Mouse (Mus musculus) CH12.LX (cell line): ENCODE data around the gene Nfic. TPM values are rescaled to one million over a fixed set of nuclear protein-coding genes. Genes with fewer than 3 reads are reported as not detected.

Experiments
- DNase-seq: peaks from one replicate; pipeline ENCODE4 v3.0.0-alpha.2; 2013; ENCODE audit errors: extremely low read depth
- H3K27ac ChIP-seq: 2 replicates; pipeline ENCODE4 v1.5.1; 2012; ENCODE audit warnings: low read depth, mild to moderate bottlenecking, control low read depth, moderate library complexity; ENCODE audit not compliant: insufficient read depth
- H3K27me3 ChIP-seq: replicated peaks from 2 replicates; pipeline ENCODE3; 2012; ENCODE audit warnings: inconsistent platforms
- H3K36me3 ChIP-seq, 2 experiments: replicated peaks in 1 of 2; 2 replicates each; pipeline versions ENCODE3 to v1.6.1; 2012; ENCODE audit warnings: inconsistent platforms in 1 of 2, low read length in 1 of 2, mild to moderate bottlenecking in 1 of 2, mixed read lengths in 1 of 2, moderate library complexity in 1 of 2; ENCODE audit not compliant: control insufficient read depth in 1 of 2, insufficient read depth in 1 of 2
- H3K4me1 ChIP-seq, 2 experiments: 2 replicates each; pipeline ENCODE4 v1.6.1; 2012; ENCODE audit warnings: inconsistent platforms in 1 of 2, moderate library complexity in 1 of 2; ENCODE audit not compliant: insufficient read depth in 2 of 2, control insufficient read depth in 1 of 2
- H3K4me2 ChIP-seq: 2 replicates; pipeline ENCODE4 v1.6.1; 2012; ENCODE audit warnings: low read depth, mild to moderate bottlenecking, control low read depth; ENCODE audit not compliant: poor library complexity, insufficient read depth, severe bottlenecking
- H3K4me3 ChIP-seq, 3 experiments: fragments of 150-350 bp in 1 of 3; sonication (generic) in 1 of 3; replicated peaks in 1 of 3; 2 replicates each; pipeline versions ENCODE3 to v1.5.1; 2011 to 2012; ENCODE audit warnings: low read depth in 2 of 3, low read length in 2 of 3, mild to moderate bottlenecking in 2 of 3, moderate library complexity in 2 of 3, control low read depth in 1 of 3, improper control_type of control experiment in 1 of 3, inconsistent platforms in 1 of 3, mixed read lengths in 1 of 3; ENCODE audit not compliant: poor library complexity in 1 of 3
- H3K79me2 ChIP-seq: replicated peaks from 2 replicates; pipeline ENCODE4 v1.6.1; 2012; ENCODE audit warnings: mild to moderate bottlenecking, moderate library complexity; ENCODE audit not compliant: control insufficient read depth, poor library complexity, insufficient read depth, severe bottlenecking; ENCODE audit errors: extremely low read depth
- H3K9ac ChIP-seq: 2 replicates; pipeline ENCODE4 v1.6.1; 2012; ENCODE audit warnings: low read depth, mild to moderate bottlenecking, control low read depth, moderate library complexity; ENCODE audit not compliant: insufficient read depth
- H3K9me3 ChIP-seq: replicated peaks from 2 replicates; pipeline ENCODE3; 2012; ENCODE audit warnings: low read length, inconsistent platforms, mixed read lengths
- CTCF ChIP-seq, 2 experiments: IDR thresholded peaks in 1 of 2; conservative IDR thresholded peaks in 1 of 2; 2 replicates each; pipeline ENCODE4 v1.5.1; 2011 to 2012; ENCODE audit warnings: low read depth in 2 of 2, low read length in 2 of 2, improper control_type of control experiment in 1 of 2, inconsistent platforms in 1 of 2, mild to moderate bottlenecking in 1 of 2, moderate library complexity in 1 of 2
- EP300 ChIP-seq: IDR thresholded peaks from 2 replicates; pipeline ENCODE4 v1.6.1; 2011; ENCODE audit warnings: low read length, improper control_type of control experiment
- ETS1 ChIP-seq: conservative IDR thresholded peaks from 2 replicates; pipeline ENCODE4 v1.6.1; 2012; ENCODE audit warnings: low read depth, mild to moderate bottlenecking, inconsistent platforms, low read length, improper control_type of control experiment, moderate library complexity
- GABPA ChIP-seq: IDR thresholded peaks from 2 replicates; pipeline ENCODE4 v1.6.1; 2012; ENCODE audit warnings: low read depth, low read length, improper control_type of control experiment, inconsistent platforms; ENCODE audit not compliant: insufficient replicate concordance
- JUN ChIP-seq: IDR thresholded peaks from 2 replicates; pipeline ENCODE4 v1.6.1; 2011; ENCODE audit warnings: low read depth, mild to moderate bottlenecking, low read length, improper control_type of control experiment, moderate library complexity; ENCODE audit not compliant: insufficient read depth
- KAT2A ChIP-seq: IDR thresholded peaks from 2 replicates; pipeline ENCODE4 v1.6.1; 2012; ENCODE audit warnings: low read length, improper control_type of control experiment, inconsistent platforms; ENCODE audit not compliant: insufficient replicate concordance
- MAFK ChIP-seq: IDR thresholded peaks from 2 replicates; pipeline ENCODE4 v1.6.1; 2011; ENCODE audit warnings: low read length, improper control_type of control experiment; ENCODE audit not compliant: insufficient replicate concordance
- MAZ ChIP-seq: IDR thresholded peaks from 2 replicates; pipeline ENCODE4 v1.6.1; 2012; ENCODE audit warnings: low read depth, mild to moderate bottlenecking, inconsistent platforms, low read length, improper control_type of control experiment, moderate library complexity
- MEF2A ChIP-seq: IDR thresholded peaks from 2 replicates; pipeline ENCODE4 v1.6.1; 2014; ENCODE audit warnings: low read depth, mild to moderate bottlenecking, inconsistent platforms, low read length, improper control_type of control experiment, borderline replicate concordance
- MXI1 ChIP-seq: IDR thresholded peaks from 2 replicates; pipeline ENCODE4 v1.6.1; 2011; ENCODE audit warnings: mild to moderate bottlenecking, low read depth, low read length, improper control_type of control experiment
- NELFE ChIP-seq: IDR thresholded peaks from 2 replicates; pipeline ENCODE4 v1.6.1; 2011; ENCODE audit warnings: low read depth, low read length, improper control_type of control experiment
- NRF1 ChIP-seq: IDR thresholded peaks from 2 replicates; pipeline ENCODE4 v1.6.1; 2014; ENCODE audit warnings: low read depth, mild to moderate bottlenecking, inconsistent platforms, low read length, improper control_type of control experiment, moderate library complexity
- PAX5 ChIP-seq: IDR thresholded peaks from 2 replicates; pipeline ENCODE4 v1.6.1; 2012; ENCODE audit warnings: low read length, inconsistent platforms, mixed read lengths
- POLR2AphosphoS2 ChIP-seq: IDR thresholded peaks from 2 replicates; pipeline ENCODE4 v1.6.1; 2011; ENCODE audit warnings: low read depth, low read length, improper control_type of control experiment
- TCF12 ChIP-seq: IDR thresholded peaks from 2 replicates; pipeline ENCODE4 v1.6.1; 2014; ENCODE audit warnings: low read depth, mild to moderate bottlenecking, inconsistent platforms, low read length, improper control_type of control experiment
- USF1 ChIP-seq: IDR thresholded peaks from 2 replicates; pipeline ENCODE4 v1.6.1; 2014; ENCODE audit warnings: low read depth, mild to moderate bottlenecking, inconsistent platforms, low read length, improper control_type of control experiment
- USF2 ChIP-seq: conservative IDR thresholded peaks from 2 replicates; pipeline ENCODE4 v1.6.1; 2011; ENCODE audit warnings: low read depth, low read length, improper control_type of control experiment
- ZMIZ1 ChIP-seq: IDR thresholded peaks from 2 replicates; pipeline ENCODE4 v1.6.1; 2012; ENCODE audit warnings: low read depth, mild to moderate bottlenecking, inconsistent platforms, low read length, improper control_type of control experiment
- dilution Hi-C: fragments of 300-500 bp; cut with MboI; formaldehyde crosslinking; loops from 2 replicates; pipeline ENCODE4 v1.14.3; 2020; ENCODE audit warnings: low sequenced_read_pairs; ENCODE audit not compliant: extremely low pct_unique_long_range_greater_than_20kb, extremely low pct_ligation_motif_present
- in situ Hi-C: fragments of 300-500 bp; cut with MboI; formaldehyde crosslinking; loops from 3 replicates; pipeline ENCODE4 v1.14.3; 2019; ENCODE audit warnings: low sequenced_read_pairs, low pct_ligation_motif_present, low pct_unique_long_range_greater_than_20kb, mixed read lengths
- polyA plus RNA-seq: library from polyadenylated mRNA; unstranded; fragments of >175 nt; gene quantifications from 2 replicates; pipeline ENCODE4 v1.2.1, GENCODE M21; 2012; ENCODE audit warnings: low read depth; ENCODE audit not compliant: insufficient read length
- total RNA-seq, 2 experiments: library from RNA; depleted of rRNA; stranded (reverse); fragments of 300-350 nt in 1 of 2; fragments of >200 nt in 1 of 2; gene quantifications; 2 replicates each; pipeline ENCODE4 v1.2.3; 2012 to 2014

Gene Nfic
- total and polyA plus RNA-seq, 3 experiments = 0.07 to 4.7 (median 4.0) TPM

DNA sequence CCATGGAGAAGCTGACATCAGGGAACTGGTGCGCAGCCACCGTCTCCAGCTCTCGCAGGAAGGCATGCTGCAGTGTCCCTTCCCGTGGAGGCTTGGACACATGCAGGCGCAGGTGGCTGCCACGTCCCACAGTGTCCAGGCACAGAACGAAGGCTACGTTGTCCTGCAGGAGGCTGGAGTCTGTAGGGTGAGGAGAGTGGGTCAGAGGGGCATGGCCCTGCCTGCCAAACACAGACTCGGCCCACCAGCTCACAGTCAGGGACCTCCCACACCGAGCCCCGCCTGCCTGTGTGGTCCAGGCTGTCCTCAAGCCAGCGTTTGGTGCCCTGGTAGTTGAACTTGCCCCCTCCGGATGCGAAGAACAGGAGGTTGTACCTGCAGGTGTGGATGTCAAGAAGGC lies 34.5 kb upstream of the Nfic start:
- H3K9me3 ChIP-seq = no peaks in the 10 kb centered on the region
- no peak for TF ChIP-seq JUN
- TF ChIP-seq PAX5 = no peak
- no peak overlapping the region for H3K27ac ChIP-seq
- no peak overlapping the region for H3K4me2 ChIP-seq
- peaks cover 8 to 13% of the 10 kb centered on the region in 2 experiments for H3K4me1 ChIP-seq
- no peaks in the 10 kb centered on the region for H3K27me3 ChIP-seq
- peaks cover 68 to 95% of the 10 kb centered on the region in 2 experiments for H3K36me3 ChIP-seq
- H3K79me2 ChIP-seq = peaks cover 14% of the 10 kb centered on the region
- dilution Hi-C loops (no loop called here), in situ Hi-C loops (loop anchor here (10.0 kb wide), 1 partner anchor 115 kb away; the partner anchor contains the start of genes BC025920 and Tle6)
- no peak overlapping the region for H3K9ac ChIP-seq
- DNase-seq = no peak
- no peak overlapping the region for H3K4me3 ChIP-seq

- Histone ChIP-seq H3K4me1 (no peaks in the 10 kb centered on the region), H3K27me3 (no peaks in the 10 kb centered on the region), H3K4me3 (no peak overlapping the region), H3K9me3 (no peaks in the 10 kb centered on the region), H3K9ac (no peak overlapping the region), H3K36me3 (peaks cover 64 to 79% of the 10 kb centered on the region in 2 experiments), H3K79me2 (no peaks in the 10 kb centered on the region), H3K4me2 (no peak overlapping the region), H3K27ac (no peak overlapping the region)
- TF ChIP-seq EP300 (no peak), ZMIZ1 (no peak), GABPA (no peak), MXI1 (no peak), POLR2AphosphoS2 (no peak), USF2 (no peak), MEF2A (no peak), KAT2A (no peak), ETS1 (no peak), NELFE (no peak), PAX5 (no peak), CTCF (conservative IDR thresholded peaks at IDR 0.05 in 1 of 2, IDR thresholded peaks at IDR 0.05 in 1 of 2; ENCODE audit: low read depth in 2 of 2, low read length in 2 of 2) (no peak), TCF12 (no peak), MAFK (no peak), USF1 (no peak), MAZ (no peak), NRF1 (no peak)
- in situ Hi-C loops = no loop called here
- DNase-seq = no peak
- dilution Hi-C loops = no loop called here
Observed at GRCm38 (mm10) chr10:81488081-81488480, 32.6 kb upstream of the Nfic start.
